Mouse (Mus musculus) myocyte (in vitro differentiated cells): ENCODE data around the gene Pole4. TPM values are rescaled to one million over a fixed set of nuclear protein-coding genes. Genes with fewer than 3 reads are reported as not detected.

ENCODE experiments used
- H3K27me3 ChIP-seq: one replicate; pipeline ENCODE4 v1.6.1; 2011; ENCODE audit not compliant: control insufficient read depth, insufficient read depth, insufficient read length
- H3K36me3 ChIP-seq: one replicate; pipeline ENCODE4 v1.6.1; 2011; ENCODE audit not compliant: control insufficient read depth, insufficient read depth
- H3K4me2 ChIP-seq: one replicate; pipeline ENCODE4 v1.6.1; 2011; ENCODE audit warnings: low read depth, control low read depth
- H3K4me3 ChIP-seq: one replicate; pipeline ENCODE4 v1.5.1; 2011; ENCODE audit warnings: mild to moderate bottlenecking, control low read depth, moderate library complexity
- H3K79me2 ChIP-seq: one replicate; pipeline ENCODE4 v1.6.1; 2011; ENCODE audit not compliant: control insufficient read depth, insufficient read depth
- H3ac ChIP-seq: one replicate; pipeline ENCODE4 v1.6.1; 2011; ENCODE audit not compliant: control insufficient read depth, insufficient read length
- CEBPB ChIP-seq: IDR thresholded peaks from 2 replicates; pipeline ENCODE4 v1.6.1; 2011; ENCODE audit warnings: mild to moderate bottlenecking, moderate library complexity; ENCODE audit not compliant: poor library complexity, insufficient read depth, severe bottlenecking
- E2F4 ChIP-seq: IDR thresholded peaks from one replicate; pipeline ENCODE4 v1.6.1; 2011; ENCODE audit warnings: mild to moderate bottlenecking, control low read depth, moderate library complexity; ENCODE audit not compliant: insufficient read depth
- MAX ChIP-seq: IDR thresholded peaks from one replicate; pipeline ENCODE4 v1.6.1; 2011; ENCODE audit warnings: low read depth, mild to moderate bottlenecking, control low read depth
- MYOD1 ChIP-seq, 3 experiments: IDR thresholded peaks; one replicate each; pipeline ENCODE4 v1.6.1; 2011; ENCODE audit warnings: control low read depth in 2 of 3, low read depth in 2 of 3, mild to moderate bottlenecking in 2 of 3, moderate library complexity in 1 of 3; ENCODE audit not compliant: insufficient read length in 2 of 3, control insufficient read depth in 1 of 3
- MYOG ChIP-seq, 3 experiments: IDR thresholded peaks; one replicate each; pipeline ENCODE4 v1.6.1; 2011; ENCODE audit warnings: control low read depth in 2 of 3, low read depth in 2 of 3, mild to moderate bottlenecking in 2 of 3; ENCODE audit not compliant: insufficient read length in 2 of 3, control insufficient read depth in 1 of 3, insufficient read depth in 1 of 3
- POLR2A ChIP-seq: IDR thresholded peaks from one replicate; pipeline ENCODE4 v1.6.1; 2011; ENCODE audit warnings: low read depth, mild to moderate bottlenecking, control low read depth, moderate library complexity; ENCODE audit not compliant: insufficient read length
- POLR2AphosphoS2 ChIP-seq: IDR thresholded peaks from one replicate; pipeline ENCODE4 v1.6.1; 2011; ENCODE audit warnings: low read depth, control low read depth; ENCODE audit not compliant: insufficient read length
- REST ChIP-seq: IDR thresholded peaks from one replicate; pipeline ENCODE4 v1.6.1; 2011; ENCODE audit warnings: mild to moderate bottlenecking, control low read depth, moderate library complexity; ENCODE audit not compliant: insufficient read depth, insufficient read length
- SRF ChIP-seq: IDR thresholded peaks from one replicate; pipeline ENCODE4 v1.6.1; 2011; ENCODE audit warnings: low read depth; ENCODE audit not compliant: control insufficient read depth, insufficient read length
- TCF12 ChIP-seq: IDR thresholded peaks from one replicate; pipeline ENCODE4 v1.6.1; 2011; ENCODE audit warnings: mild to moderate bottlenecking, control low read depth; ENCODE audit not compliant: poor library complexity, insufficient read depth, severe bottlenecking
- TCF3 ChIP-seq: IDR thresholded peaks from one replicate; pipeline ENCODE4 v1.6.1; 2011; ENCODE audit warnings: low read depth, control low read depth; ENCODE audit not compliant: insufficient read length
- USF1 ChIP-seq: IDR thresholded peaks from one replicate; pipeline ENCODE4 v1.6.1; 2011; ENCODE audit warnings: low read depth, mild to moderate bottlenecking, control low read depth, moderate library complexity
- polyA plus RNA-seq: library from polyadenylated mRNA; unstranded; fragments of >200 nt; fragmentation: generic; extraction: Trizol; gene quantifications from one replicate; pipeline ENCODE4 v1.2.1, GENCODE M21; 2012; ENCODE audit warnings: missing spikeins

Pole4 gene
- polyA plus RNA-seq, 1 experiment: 43.8 TPM

- Histone ChIP-seq H3ac (no peak overlapping the region), H3K79me2 (peaks cover 35% of the 10 kb centered on the region), H3K4me3 (no peak overlapping the region), H3K36me3 (peaks cover 1% of the 10 kb centered on the region), H3K27me3 (no peaks in the 10 kb centered on the region), H3K4me2 (no peak overlapping the region)
- TF ChIP-seq POLR2A: no peak
Observed at GRCm38 (mm10) chr6:82751031-82751430, 45.9 kb upstream of the Pole4 start.

GRCm38 (mm10) chr6:82750063-82750462, 44.9 kb upstream of the Pole4 start:
- Histone ChIP-seq H3K4me2 (no peak overlapping the region), H3ac (no peak overlapping the region), H3K4me3 (no peak overlapping the region), H3K27me3 (no peaks in the 10 kb centered on the region), H3K36me3 (peaks cover 5% of the 10 kb centered on the region), H3K79me2 (peaks cover 25% of the 10 kb centered on the region)
- TF ChIP-seq POLR2AphosphoS2: no peak
- no peak for TF ChIP-seq CEBPB
- no peak for TF ChIP-seq MYOG (IDR thresholded peaks at IDR 0.05; ENCODE audit: control insufficient read depth in 1 of 3, insufficient read depth in 1 of 3, insufficient read length in 2 of 3, low read depth in 2 of 3)
- TF ChIP-seq TCF12: no peak
- TF ChIP-seq USF1: no peak
- TF ChIP-seq POLR2A: no peak
- no peak for TF ChIP-seq TCF3
- no peak for TF ChIP-seq MAX
- TF ChIP-seq REST: no peak
- no peak for TF ChIP-seq E2F4
- no peak for TF ChIP-seq SRF
- TF ChIP-seq MYOD1 (IDR thresholded peaks at IDR 0.05; ENCODE audit: control insufficient read depth in 1 of 3, insufficient read length in 2 of 3, low read depth in 2 of 3): no peak

GRCm38 (mm10) chr6:82748106-82748672, 43.0 kb upstream of the Pole4 start:
- H3K4me3 ChIP-seq: no peak overlapping the region

GRCm38 (mm10) chr6:82747085-82747484, 41.9 kb upstream of the Pole4 start:
- Histone ChIP-seq H3K79me2 (peaks cover 12% of the 10 kb centered on the region), H3K4me2 (peak overlapping the region; percentile 24), H3K36me3 (peaks cover 25% of the 10 kb centered on the region)

More at GRCm38 (mm10) chr6:82748106-82748672, 43.0 kb upstream of the Pole4 start:
- peaks cover 21% of the 10 kb centered on the region for H3K79me2 ChIP-seq
- no peaks in the 10 kb centered on the region for H3K27me3 ChIP-seq
- H3K36me3 ChIP-seq: peaks cover 15% of the 10 kb centered on the region
- no peak overlapping the region for H3ac ChIP-seq
- H3K4me2 ChIP-seq: no peak overlapping the region
- TF ChIP-seq SRF (no peak), POLR2AphosphoS2 (no peak), TCF3 (no peak), MYOD1 (IDR thresholded peaks at IDR 0.05; ENCODE audit: control insufficient read depth in 1 of 3, insufficient read length in 2 of 3, low read depth in 2 of 3) (no peak), MAX (no peak), TCF12 (no peak), REST (no peak), MYOG (IDR thresholded peaks at IDR 0.05; ENCODE audit: control insufficient read depth in 1 of 3, insufficient read depth in 1 of 3, insufficient read length in 2 of 3, low read depth in 2 of 3) (no peak), E2F4 (no peak), USF1 (no peak), CEBPB (no peak), POLR2A (no peak)

GRCm38 (mm10) chr6:82744553-82744952, 39.4 kb upstream of the Pole4 start:
- H3K4me3 ChIP-seq: no peak overlapping the region
- H3K4me2 ChIP-seq: no peak overlapping the region
- no peaks in the 10 kb centered on the region for H3K27me3 ChIP-seq
- no peaks in the 10 kb centered on the region for H3K79me2 ChIP-seq
- H3ac ChIP-seq: no peak overlapping the region
- H3K36me3 ChIP-seq: peaks cover 34% of the 10 kb centered on the region
- TF ChIP-seq REST: no peak
- no peak for TF ChIP-seq MYOD1 (IDR thresholded peaks at IDR 0.05; ENCODE audit: control insufficient read depth in 1 of 3, insufficient read length in 2 of 3, low read depth in 2 of 3)
- TF ChIP-seq USF1: no peak
- TF ChIP-seq SRF: no peak
- no peak for TF ChIP-seq TCF12
- no peak for TF ChIP-seq POLR2AphosphoS2
- no peak for TF ChIP-seq MAX
- TF ChIP-seq MYOG (IDR thresholded peaks at IDR 0.05; ENCODE audit: control insufficient read depth in 1 of 3, insufficient read depth in 1 of 3, insufficient read length in 2 of 3, low read depth in 2 of 3): no peak
- TF ChIP-seq TCF3: no peak
- no peak for TF ChIP-seq E2F4
- TF ChIP-seq CEBPB: no peak
- no peak for TF ChIP-seq POLR2A

More at GRCm38 (mm10) chr6:82747085-82747484, 41.9 kb upstream of the Pole4 start:
- no peaks in the 10 kb centered on the region for H3K27me3 ChIP-seq
- H3ac ChIP-seq: no peak overlapping the region
- no peak overlapping the region for H3K4me3 ChIP-seq
- peak; percentile 54 to 89 (median 79) for TF ChIP-seq MYOD1 (IDR thresholded peaks at IDR 0.05; ENCODE audit: control insufficient read depth in 1 of 3, insufficient read length in 2 of 3, low read depth in 2 of 3)
- TF ChIP-seq POLR2A: no peak
- no peak for TF ChIP-seq POLR2AphosphoS2
- peak; percentile 54 for TF ChIP-seq TCF12
- no peak for TF ChIP-seq MAX
- TF ChIP-seq USF1: peak; percentile 63
- TF ChIP-seq SRF: no peak
- TF ChIP-seq REST: no peak
- TF ChIP-seq CEBPB: no peak
- no peak for TF ChIP-seq TCF3
- peak in 2 of 3 experiments; percentile 83 to 88 for TF ChIP-seq MYOG (IDR thresholded peaks at IDR 0.05; ENCODE audit: control insufficient read depth in 1 of 3, insufficient read depth in 1 of 3, insufficient read length in 2 of 3, low read depth in 2 of 3)
- no peak for TF ChIP-seq E2F4
